Mouse (Mus musculus) right cerebral cortex, postnatal 10 days (tissue): ENCODE data around the gene Rln3.
A peak's percentile ranks its signal among the peaks of the same experiment; 100 is the strongest.

ENCODE experiments used
- DNase-seq, 2 experiments: peaks; one replicate each; pipeline ENCODE4 v3.0.0; 2021; ENCODE audit warnings: low spot score in 2 of 2

Rln3 gene

DNA sequence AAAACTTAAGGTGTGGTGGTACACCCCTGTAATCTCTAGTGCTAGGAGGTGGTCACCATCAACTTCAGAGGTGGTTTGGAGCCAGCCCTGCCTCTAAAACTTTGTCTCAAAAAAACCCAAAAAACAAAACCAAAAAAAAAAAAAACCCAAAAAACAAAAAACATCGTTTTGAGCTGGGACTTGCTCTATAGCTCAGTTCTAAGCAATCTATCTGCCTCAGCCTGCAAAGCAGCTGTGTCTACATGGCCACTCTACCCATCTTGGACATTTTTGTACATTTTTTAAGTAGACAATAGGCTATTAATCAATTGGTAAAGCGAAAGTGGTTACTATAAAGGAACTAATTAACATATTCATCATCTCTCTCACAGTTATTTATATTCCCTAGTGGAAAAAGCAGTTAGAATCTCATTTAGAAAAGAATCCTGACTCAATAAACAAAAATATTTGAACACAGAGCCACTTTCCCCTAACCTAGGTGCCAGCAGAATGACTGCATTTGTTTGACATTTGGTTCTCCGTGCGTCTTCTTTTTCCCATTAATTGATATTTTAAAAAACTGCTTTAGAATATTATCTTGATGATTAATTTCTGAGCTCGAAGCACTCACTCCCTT, 20.8 kb upstream of the Rln3 start:
- DNase-seq, result no peak

DNA sequence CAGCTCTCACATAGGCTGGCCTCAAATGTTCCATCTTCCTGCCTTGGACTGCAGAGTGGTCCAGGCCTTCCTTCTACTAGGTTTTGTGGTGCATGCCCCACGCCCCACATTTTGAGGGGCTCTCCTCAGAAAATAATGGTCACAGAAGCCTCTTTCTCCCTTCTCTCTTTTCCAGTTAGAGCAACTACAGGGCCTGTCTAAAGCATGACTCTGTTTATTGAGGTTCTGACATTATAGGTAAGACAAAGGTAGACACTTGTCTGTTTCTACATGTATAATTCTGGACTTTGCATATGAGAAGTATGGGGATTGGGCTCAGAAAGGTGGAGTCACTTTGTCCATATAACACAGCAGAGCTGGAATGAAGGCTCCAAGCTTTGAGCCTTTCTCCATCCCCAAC, 20.2 kb upstream of the Rln3 start, which contains the start of gene Gm10643:
Gene Gm10643 (minus strand): TSS at position 101 of the 400 bp plus-strand sequence.
- DNase-seq, result no peak

DNA sequence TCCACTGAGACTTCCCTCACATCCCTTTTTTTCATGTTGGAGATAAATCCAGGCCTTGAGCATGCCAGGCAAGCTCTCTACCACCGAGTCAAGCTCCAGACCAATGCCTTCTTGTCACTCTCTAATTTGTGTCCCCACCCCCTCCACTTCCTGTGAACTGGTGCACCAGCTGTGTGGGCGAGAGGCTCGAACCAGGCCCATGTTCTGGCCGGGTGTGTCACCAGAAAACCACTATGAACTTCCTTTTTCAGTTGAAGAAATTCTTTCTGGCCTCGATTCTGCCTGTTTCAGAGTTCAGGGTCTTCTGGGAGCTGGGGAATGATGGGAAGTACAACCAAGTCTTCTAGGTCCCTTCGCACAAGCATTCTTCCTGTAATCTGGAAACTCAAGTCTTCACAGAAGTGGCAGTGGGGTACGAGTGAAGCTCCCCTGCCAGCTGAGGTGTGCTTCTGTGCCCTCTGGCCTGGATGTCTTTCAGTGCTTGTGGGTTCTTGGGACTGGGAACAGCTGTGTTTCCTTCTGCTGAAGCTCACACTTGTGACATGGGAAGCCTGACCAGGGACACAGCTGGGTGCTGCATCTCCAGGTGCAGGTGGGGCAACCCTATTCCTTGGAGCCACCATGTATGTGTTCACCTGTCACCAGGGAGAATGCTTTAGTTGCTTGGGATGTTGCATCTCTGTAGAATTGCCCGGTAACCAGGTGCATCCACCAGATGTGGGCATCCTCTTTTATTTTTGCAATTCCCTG, 19.2 kb upstream of the Rln3 start:
- DNase-seq, result no peak

DNA sequence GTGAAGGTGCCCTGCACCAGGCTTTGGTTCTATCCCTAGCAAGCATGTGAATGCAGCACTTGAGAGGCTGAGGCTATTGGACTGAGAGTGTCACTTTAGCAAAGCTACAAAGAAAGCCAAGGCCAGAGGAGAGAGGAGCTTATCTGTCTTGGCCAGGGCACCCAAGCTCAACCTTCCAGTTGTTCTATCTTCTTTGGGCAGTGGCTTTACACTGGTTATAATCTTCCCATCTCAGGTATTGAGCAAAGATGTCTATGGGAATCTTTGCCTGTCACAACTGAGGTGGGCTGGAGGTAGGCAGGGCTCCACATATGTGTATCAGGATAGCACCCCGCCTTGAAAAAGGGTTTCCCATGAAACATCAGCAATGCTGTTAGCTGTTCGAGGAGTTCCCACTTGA, 15.4 kb upstream of the Rln3 start:
- no peak for DNase-seq

DNA sequence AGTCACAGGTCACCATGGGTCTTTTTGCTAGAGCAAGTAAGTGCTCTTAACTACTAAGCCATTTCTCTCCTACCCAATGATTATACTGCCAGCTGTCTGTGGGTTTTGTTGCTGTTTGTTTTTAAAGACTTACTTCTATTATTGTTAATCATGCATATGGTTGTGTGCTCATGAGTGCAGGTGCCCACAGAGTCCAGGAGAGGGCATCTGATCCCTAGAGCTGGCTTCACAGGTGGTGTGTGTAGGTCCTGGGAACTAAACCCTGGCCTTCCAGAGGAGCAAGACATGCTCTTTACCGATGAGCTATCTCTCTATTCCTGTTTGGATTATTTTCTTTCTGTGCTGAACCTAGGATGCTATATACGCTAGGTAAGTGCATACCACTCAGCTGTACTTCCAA, 14.4 kb upstream of the Rln3 start:
- DNase-seq, result no peak

DNA sequence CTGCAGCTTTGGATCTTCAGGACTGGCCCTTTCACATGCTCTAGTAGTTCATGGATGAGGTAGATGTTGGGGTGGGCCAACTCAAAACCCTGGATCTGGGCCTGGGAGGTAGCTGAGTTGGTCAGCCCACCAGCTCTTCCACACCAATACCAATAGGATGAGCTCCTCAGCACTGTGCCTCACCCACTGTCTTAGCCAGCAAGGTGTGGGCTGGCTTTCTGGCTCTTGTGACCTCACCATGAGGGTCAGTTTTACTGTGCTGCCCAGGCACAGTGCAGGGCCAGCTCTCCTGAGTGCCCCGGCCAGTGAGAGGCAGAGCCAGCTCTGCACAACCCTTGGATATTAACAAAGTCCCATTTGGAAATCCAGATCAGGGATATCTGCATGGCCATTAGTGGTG, 13.0 kb upstream of the Rln3 start:
- DNase-seq, result no peak

DNA sequence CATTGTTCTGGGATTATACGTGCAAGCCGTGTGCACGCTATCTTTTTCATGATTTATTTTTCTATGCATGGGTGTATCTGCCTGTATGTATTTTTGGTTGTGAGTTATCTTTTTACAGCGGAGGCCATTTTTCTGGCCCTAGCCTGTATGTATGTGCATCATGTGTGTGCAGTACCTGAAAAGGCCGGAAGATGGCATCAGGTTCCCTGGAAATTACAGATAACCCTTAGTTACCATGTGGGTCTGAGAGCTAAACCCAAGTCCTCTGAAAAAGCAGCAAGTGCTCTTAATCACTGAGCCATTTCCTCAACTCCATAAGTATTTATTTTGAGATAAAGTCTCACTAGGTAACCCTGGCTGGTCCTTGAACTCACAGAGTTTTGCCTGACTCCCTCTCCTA, 8.4 kb upstream of the Rln3 start:
- DNase-seq, result no peak

DNA sequence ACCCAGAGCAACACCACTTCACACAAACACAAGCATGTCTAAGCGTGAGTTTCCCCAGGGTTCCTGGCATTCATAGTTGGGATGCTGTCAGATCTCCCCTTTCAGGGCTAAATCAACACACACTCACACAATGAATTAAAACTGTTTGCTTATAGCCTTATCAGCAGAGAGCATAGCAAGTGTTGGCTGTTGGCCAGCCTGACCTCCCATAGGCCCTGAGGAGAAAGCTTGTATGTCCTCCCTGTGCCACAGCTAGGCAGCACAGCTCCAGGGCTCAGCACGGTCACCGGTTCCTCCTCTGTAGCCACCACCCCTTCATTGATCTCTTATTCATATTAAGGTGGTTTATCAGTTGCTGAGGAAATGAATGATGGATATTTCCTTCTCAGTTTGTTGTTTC, 7.9 kb upstream of the Rln3 start:
- no peak for DNase-seq

DNA sequence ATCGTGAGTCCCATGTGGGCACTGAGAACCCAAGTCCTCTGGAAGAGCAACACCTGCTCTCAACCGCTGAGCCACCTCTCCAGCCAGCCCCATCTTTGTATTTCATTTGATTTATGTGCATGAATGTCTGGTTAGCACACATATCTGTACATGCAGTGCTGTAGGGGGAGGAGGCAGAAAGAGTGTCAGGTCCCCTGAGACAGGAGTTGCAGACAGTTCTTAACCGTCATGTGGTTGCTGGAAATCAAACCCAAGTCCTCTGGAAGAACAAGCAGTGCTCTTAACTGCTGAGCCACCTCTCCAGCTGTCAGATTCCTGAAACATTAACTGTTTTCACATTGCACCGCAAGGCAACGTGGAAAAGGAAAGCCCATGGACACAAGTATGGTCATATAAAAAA, 3.4 kb upstream of the Rln3 start:
- DNase-seq, result no peak

DNA sequence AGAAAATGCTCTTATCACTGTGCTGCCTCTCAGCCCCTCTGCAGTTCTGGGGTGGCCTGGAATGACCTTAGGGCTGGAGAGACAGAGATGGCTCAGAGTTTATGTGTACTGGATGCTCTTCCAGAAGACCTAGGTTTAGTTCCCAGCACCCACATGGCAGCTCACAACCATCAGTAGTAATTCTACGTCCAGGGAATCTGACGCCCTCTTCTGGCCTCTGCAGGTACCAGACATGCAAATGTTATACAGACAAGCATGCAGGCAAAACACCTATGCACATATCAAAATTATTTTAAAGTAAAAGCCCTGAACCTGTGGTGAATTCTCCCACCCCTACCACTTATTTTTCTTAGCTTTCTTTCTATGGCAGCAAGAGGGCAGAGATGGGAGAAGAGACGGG, 1.7 kb upstream of the Rln3 start:
- DNase-seq, result no peak

DNA sequence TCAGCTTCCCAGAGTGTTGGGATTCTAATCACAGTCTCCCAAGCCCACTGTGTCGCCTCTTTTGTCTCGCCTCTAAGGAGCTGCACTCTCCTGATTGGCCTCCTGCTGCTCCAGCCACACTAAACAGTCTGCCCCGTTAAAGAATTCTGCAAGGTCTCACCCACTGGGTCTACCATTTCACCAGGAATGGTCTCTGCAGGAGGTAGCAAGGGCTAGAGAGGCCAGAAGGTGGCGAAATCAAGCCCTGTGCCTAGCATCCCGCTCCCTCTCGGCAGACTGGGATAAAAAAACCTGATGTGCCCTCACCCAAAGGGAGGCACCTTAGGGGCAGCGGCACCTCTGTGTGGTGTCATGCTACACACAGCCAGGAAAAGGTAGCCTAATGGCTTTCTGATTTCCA, 697 bp downstream of the Rln3 start:
- no peak for DNase-seq

DNA sequence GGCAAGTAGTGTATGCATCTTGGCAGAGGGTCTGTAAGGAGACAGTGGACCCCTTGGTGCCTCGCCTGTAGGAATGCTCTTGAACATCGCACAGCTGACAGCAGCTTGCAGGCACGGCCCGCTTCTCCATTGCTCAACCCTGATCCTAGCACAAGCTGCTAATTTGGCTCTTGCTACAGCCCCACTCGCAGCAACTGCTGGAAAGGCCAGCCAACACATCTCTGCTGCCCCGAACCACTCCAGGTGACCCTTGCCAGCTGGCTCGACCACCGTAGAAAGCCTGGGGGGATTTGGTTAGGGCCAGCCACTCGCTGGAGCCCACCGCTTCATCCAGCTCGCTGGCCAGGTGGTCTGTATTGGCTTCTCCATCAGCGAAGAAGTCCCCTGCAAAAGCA, 1.9 kb downstream of the Rln3 start:
- DNase-seq, result no peak

DNA sequence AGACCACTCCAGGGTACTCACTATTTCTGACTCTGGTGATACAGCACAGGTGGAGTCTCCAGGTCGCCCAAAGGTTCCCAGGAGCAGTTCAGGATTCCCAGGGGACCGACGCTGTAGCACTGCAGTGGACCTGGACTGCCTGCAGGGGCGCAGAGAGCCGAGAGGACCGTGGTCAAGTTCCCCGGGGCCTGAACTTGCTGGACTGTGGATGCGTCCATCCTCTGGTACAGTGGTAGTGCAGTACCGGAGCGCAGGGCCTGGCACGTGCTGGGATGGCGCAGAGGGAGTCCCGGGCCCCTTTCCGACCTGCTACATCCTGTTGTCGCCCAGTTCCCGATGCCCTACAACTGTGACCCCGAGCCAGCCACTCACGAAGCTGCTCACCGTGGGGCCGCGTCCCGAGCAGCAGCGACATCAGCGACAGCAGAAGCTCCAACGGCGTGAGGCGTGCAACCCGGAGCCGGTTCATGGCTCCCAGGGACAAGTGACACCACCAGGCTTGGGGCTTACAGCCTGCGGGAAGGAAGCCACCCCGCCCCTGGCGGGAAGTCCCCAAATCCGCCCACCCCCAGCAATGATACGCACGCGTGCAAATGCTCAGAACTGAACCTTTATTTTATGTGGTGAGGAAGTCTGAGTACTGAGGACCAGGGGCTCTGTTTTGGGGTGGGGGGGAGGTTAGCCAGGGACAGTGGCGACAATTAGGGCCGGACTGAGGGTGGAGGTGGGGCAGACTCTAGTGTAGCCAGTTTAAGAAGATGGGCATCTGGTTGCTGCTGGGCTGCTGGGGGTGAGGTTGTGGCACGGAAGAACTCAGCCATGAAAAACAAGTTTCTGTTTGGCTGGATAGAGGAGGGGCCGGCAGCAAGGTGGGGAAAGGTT, 2.5 kb downstream of the Rln3 start, which contains the start of gene Il27ra:
Gene Il27ra (minus strand): TSS at position 524 of the 882 bp plus-strand sequence.
- peak; percentile 47 to 59 for DNase-seq

DNA sequence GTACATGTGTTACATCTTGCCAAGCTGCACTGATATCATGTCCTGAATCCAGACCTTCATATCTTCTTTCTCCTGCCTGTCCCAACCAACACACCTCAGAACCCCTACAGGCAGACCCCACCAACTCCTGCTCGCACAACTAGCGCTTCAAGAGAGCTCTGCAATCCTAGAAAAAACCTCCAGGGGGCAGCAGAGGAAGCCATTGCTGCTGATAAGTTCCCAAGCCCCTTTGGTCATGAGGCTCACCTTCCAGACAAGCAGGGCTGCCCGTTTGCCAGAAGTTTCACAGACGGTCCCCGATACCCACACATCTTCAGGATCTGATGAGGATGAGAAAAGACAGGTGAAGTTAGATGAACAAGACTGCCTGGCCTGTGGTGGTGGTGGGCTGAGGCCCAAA, 5.8 kb downstream of the Rln3 start:
- DNase-seq, result peak; percentile 69 to 81

DNA sequence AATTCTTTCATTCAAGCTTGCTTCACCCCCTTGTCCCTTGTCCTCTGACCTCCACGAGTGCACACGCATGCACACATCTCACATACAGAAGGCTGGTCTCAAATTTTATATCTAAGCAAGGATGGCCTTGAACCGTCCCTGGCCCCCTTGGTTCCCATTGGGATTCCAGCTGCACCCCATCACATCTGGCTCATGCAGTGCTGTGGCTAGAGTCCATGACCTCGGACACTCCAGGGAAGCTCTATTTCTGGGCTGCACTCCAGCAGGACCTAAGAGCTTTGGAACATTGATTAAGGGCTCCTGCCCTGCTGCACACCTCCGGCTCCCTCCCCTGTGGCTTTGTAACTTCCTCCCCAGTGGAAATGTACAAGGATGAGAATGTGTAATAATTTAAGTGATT, 6.8 kb downstream of the Rln3 start:
- no peak for DNase-seq

DNA sequence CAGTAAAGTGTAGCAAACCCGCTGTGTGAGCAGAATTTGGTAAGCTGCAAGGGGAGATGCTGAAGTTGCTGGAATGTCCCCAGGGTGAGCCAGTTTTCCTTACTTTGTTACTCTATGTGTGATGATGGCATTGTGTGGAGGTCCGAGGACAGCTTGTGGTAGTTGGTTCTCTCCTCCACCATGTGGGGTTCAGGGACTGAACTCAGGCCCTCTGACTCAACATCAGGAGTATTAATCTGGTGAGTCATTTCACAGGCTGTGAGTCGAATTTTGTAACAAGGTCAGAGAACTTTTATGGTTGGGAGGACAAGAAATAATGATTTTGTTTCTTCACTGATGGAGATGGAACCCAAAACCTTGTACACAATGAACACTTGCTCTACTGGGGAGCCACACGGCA, 12.0 kb downstream of the Rln3 start:
- no peak for DNase-seq

DNA sequence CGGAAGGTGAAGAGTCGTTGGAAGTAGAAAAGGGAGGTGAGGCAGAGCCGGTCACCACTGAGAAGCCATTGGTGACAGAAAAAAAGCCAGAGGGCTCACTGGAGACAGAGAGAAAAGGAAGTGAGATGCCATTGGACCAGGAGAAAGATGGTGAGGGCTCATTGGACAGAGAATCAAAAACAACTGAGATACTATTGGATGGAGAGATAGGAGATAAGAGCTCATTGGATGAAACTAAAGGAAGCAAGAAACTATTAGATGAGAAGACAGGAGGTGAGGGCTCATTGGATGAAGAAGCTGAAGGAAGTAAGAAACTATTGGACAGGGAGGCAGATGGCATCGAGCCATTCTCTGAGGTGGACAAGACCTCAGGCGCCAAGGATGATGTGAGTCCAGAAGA, 15.5 kb downstream of the Rln3 start:
- DNase-seq, result no peak

DNA sequence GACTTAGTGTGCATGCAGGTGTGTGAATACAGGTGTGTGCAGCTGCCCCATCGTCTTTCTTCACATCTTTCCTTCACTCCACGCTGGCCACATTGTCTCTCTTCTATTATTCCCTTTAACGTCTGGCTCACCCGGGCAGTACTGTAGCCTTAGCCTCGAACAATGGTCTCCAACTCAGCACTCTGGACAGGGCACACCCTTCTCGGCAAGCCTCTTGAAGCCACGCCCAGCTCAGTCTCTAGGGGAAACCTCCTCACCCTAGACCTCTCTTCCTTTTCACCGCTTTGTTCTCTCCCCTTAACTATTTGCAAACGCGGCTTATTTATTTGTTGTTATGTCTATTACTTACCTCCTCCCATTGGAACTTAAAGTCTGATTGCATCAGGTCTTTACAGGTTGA, 17.4 kb downstream of the Rln3 start:
- DNase-seq, result no peak

DNA sequence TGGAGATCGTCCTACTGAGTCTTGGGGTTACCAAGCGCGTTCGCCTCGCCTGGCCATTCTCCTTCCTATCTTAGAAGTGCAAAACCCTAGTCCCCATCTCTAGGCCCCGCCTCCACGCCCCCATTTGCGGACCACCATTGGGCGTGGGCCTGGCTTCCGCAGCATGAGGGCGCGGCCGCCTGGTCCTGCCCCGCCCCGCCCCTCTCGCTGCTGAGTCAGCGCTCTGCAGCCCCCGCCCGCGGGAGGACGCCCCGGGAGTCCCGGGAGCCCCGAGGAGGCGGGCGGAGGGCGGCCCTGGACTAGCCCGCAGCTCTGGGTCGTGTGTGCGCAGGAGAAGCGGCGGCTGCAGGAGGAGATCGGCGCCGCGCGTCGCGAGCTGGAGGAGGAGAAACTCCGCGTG, 18.9 kb downstream of the Rln3 start:
- DNase-seq, result peak; percentile 70 to 76

DNA sequence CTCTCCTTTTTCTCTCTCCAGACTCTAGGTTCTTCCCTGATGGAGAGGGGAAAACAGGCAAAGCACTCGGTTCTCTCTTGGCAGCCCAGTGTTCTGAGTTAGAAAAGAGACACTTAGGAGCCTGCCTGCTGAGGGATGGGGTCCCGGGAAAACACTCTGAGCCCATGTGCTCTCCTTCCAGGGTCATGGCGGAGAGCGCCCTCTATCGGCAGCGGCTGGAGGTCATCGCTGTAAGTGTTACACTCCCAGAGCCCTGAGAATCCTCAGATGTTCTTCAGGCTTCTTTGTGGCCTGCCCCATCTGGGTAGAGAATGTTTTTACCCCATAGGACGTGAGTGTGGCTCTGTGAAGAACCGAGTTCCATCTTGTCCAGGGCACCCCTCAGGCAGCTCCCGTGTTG, 20.6 kb downstream of the Rln3 start:
- peak in 1 of 2 experiments; percentile 55 for DNase-seq

DNA sequence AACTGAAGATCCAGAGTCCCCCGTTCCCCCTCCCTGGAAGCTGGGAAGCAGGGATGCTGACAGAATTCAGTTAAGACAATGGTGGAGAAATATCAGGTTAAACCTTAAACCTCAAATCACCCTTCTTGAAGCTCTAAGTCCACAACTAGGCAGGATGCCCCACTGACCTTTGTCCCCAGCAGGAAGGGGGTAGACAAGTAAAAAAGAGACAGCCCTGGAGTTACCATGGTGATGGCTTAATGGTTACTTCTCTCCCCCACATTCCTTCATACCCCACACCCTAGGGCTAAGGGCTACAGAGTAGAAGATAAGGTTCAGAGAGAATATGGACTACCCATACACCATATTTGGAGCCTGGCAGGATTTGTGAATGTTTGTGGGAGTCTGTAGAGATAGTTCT, 21.2 kb downstream of the Rln3 start:
- DNase-seq, result no peak

DNA sequence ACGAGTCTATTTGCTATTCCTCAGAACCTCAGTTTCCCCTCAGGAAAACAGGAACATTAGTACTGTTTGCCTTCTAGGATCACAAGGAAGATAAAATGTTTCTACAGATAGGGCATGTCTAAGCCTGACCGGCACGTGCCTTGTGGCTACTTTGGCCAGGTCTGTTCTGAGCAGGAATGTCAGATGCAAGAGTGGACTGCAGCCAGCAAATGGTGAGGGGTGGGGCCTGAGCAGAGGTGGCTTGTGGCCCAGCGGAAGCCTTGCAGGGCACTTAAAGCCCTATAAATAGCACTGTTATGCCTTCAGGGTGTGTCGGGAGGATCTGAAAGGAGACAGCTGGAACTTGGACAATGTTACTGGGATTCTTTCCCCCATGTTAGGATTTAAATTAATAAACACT, 21.7 kb downstream of the Rln3 start:
- no peak for DNase-seq

DNA sequence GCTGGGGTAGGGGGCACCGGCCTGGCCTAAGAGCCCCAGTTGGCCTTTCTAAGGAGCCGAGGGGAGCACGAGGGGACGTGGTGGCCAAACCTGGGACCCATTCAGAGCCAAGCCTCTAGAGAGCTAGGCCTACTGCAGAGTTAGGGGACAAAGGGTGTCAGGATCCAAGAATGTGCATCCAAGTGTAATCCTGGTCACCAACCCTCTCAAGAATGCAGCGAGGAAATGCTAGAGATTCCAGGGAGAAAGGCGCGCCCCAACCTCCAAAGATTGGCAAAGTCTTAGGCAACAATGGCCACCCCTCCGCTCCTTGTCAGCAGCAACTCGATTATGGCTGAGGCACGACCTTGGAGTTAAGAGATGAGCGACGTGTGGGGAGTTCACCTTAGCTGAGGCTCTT, 23.2 kb downstream of the Rln3 start:
- no peak for DNase-seq
